Mouse (Mus musculus) heart, postnatal 0 days (tissue): ENCODE data around the gene Rora.

Source experiments
- CTCF ChIP-seq: IDR thresholded peaks from 2 replicates; pipeline ENCODE4 v1.5.1; 2016; ENCODE audit warnings: antibody characterized with exemption, control low read depth, low read depth
- EP300 ChIP-seq: IDR thresholded peaks from 2 replicates; pipeline ENCODE4 v1.6.1; 2016; ENCODE audit warnings: antibody characterized with exemption, low read depth

DNA sequence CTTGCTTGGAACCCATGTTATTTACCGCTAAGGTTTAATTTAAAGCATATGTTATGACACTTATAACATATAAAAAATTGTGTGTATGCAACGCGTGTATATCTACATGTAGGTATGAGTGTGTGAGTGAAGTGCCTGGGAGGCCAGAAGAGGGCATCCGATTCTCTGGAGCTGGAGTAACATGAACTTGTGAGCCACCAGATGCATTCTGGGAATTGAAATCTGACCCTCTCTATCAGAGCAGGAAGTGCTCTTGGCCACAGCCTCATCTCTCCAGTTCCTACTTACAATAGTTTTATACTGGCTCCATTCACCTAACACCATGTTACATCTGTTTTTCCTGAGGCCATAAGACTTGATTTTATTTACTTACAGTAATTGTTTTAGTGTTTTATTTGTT is 238.8 kb downstream of the Rora start:
- TF ChIP-seq CTCF: no peak
- no peak for TF ChIP-seq EP300
